In the genomic region with DNA sequence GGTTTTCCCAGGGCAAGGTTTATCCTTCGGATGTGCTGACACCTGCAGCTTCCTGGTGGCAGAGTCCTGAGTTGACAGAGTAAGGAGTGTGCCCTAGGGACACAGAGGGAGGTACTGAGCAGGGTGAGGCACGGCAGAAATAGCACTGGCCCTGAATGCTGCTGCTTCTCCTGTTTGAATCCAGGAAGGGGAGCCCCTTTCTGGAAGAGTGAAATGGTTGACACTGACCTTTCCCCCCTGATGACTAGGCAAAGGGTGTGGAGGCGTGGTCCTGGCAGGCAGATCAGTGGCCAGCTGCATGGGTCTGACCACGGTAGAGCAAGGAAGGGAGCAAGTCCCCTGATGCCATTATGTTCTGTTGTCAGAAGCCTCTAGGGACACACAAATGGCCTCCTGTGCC, we compare ENCODE assay signal across 15 mouse cellular contexts. TPM values are rescaled to one million over a fixed set of nuclear protein-coding genes. Genes with fewer than 3 reads are reported as not detected.
DNase-seq lines count a peak whose midpoint lies in the region; ATAC-seq and TF ChIP-seq lines count a peak whose summit lies in the region.
"Had no signal": no experiment of that assay in that cellular context is flagged by ENCODE, and none has a peak within 500 bp of the region (broad histone marks: within the 10 kb centered on the region; RNA-seq: fewer than 3 reads in every experiment).

No protein-coding gene starts in this region.

- H3K9ac ChIP-seq in kidney, embryonic 14.5 days (ENCODE audit: low read depth, low read length) = no peak overlapping the region
- H3K9ac ChIP-seq in intestine, embryonic 15.5 days = no peak overlapping the region
- no peak overlapping the region for H3K9ac ChIP-seq in liver, embryonic 15.5 days
- H3K9ac ChIP-seq: limb, embryonic 12.5 days had no signal

- peak overlapping the region; percentile 77 for H3K27ac ChIP-seq in kidney, adult 2 months (ENCODE audit: insufficient read depth, low read depth, low read length)
- H3K27ac ChIP-seq in kidney, embryonic 14.5 days (ENCODE audit: low read depth, low read length) = no peak overlapping the region
- peak overlapping the region; percentile 18; the same call in 1 of the 2 replicates for H3K27ac ChIP-seq in intestine, embryonic 15.5 days
- H3K27ac ChIP-seq in liver, embryonic 15.5 days (replicated peaks) = no peak overlapping the region; the same call in 1 of the 2 replicates
- H3K27ac ChIP-seq: forebrain, embryonic 10.5 days; hindbrain, postnatal 0 days; limb, embryonic 12.5 days had no signal

- no peak overlapping the region for H3K4me2 ChIP-seq in kidney, embryonic 14.5 days (replicated peaks; ENCODE audit: low read depth, low read length)
- H3K4me2 ChIP-seq in intestine, embryonic 15.5 days (replicated peaks) = no peak overlapping the region
- peak overlapping the region; percentile 1; the same call in 1 of the 2 replicates for H3K4me2 ChIP-seq in liver, embryonic 15.5 days
- H3K4me2 ChIP-seq: limb, embryonic 12.5 days had no signal

- TF ChIP-seq POLR2A in kidney, adult 2 months (IDR thresholded peaks at IDR 0.05; ENCODE audit: low read depth, low read length) = no peak

- TF ChIP-seq CTCF in kidney, adult 2 months (conservative IDR thresholded peaks at IDR 0.05; ENCODE audit: insufficient read depth, insufficient read length, low read depth, low read length) = no peak

- no peaks in the 10 kb centered on the region for H3K27me3 ChIP-seq in kidney, adult 2 months (replicated peaks; ENCODE audit: control insufficient read depth, insufficient read depth, low read length)
- no peaks in the 10 kb centered on the region for H3K27me3 ChIP-seq in kidney, embryonic 14.5 days (ENCODE audit: control insufficient read depth, insufficient read depth, low read length)
- H3K27me3 ChIP-seq in intestine, embryonic 15.5 days (replicated peaks) = no peaks in the 10 kb centered on the region
- H3K27me3 ChIP-seq in liver, embryonic 15.5 days = 0 out of 2 replicates have a peak, but pooled peaks cover 6% of the 10 kb centered on the region
- H3K27me3 ChIP-seq: Patski had no signal

- H3K4me3 ChIP-seq in kidney, adult 2 months (ENCODE audit: insufficient read depth, low read depth, low read length) = no peak overlapping the region
- no peak overlapping the region for H3K4me3 ChIP-seq in kidney, embryonic 14.5 days (ENCODE audit: low read length)
- no peak overlapping the region for H3K4me3 ChIP-seq in intestine, embryonic 15.5 days (replicated peaks)
- H3K4me3 ChIP-seq in liver, embryonic 15.5 days (replicated peaks) = no peak overlapping the region
- H3K4me3 ChIP-seq: forebrain, embryonic 10.5 days; limb, embryonic 12.5 days had no signal

- 38% methylated on average over 4 of the region's 4 CpGs for WGBS in kidney, adult 2 months
- 42% methylated on average over 4 of the region's 4 CpGs for WGBS in kidney, embryonic 14.5 days
- 35% methylated on average over 4 of the region's 4 CpGs for WGBS in intestine, embryonic 15.5 days
- WGBS in liver, embryonic 15.5 days (ENCODE audit: insufficient replicate concordance) = 29% methylated on average over 4 of the region's 4 CpGs

- no peaks in the 10 kb centered on the region for H3K9me3 ChIP-seq in kidney, embryonic 14.5 days (ENCODE audit: control insufficient read depth, low read length)
- no peaks in the 10 kb centered on the region for H3K9me3 ChIP-seq in intestine, embryonic 15.5 days
- H3K9me3 ChIP-seq in liver, embryonic 15.5 days (replicated peaks) = no peaks in the 10 kb centered on the region
- H3K9me3 ChIP-seq: forebrain, embryonic 10.5 days; limb, embryonic 12.5 days had no signal

- peaks cover 51% of the 10 kb centered on the region for H3K4me1 ChIP-seq in kidney, adult 2 months (ENCODE audit: control insufficient read depth, insufficient read depth, low read length)
- H3K4me1 ChIP-seq in kidney, embryonic 14.5 days (ENCODE audit: control insufficient read depth, insufficient read depth, low read length) = peaks cover 4% of the 10 kb centered on the region; the same call in 1 of the 2 replicates
- H3K4me1 ChIP-seq in intestine, embryonic 15.5 days (replicated peaks) = peaks cover 9% of the 10 kb centered on the region; the same call in 1 of the 2 replicates
- peaks cover 74% of the 10 kb centered on the region for H3K4me1 ChIP-seq in liver, embryonic 15.5 days (replicated peaks)
- H3K4me1 ChIP-seq: limb, embryonic 12.5 days had no signal

- ATAC-seq in kidney, embryonic 14.5 days (ENCODE audit: low FRiP score, low TSS enrichment) = no peak
- peak; percentile 59 for ATAC-seq in intestine, embryonic 15.5 days
- ATAC-seq in liver, embryonic 15.5 days (ENCODE audit: insufficient read depth) = no peak
- ATAC-seq in frontal cortex, adult (ENCODE audit: low TSS enrichment) = no peak
- ATAC-seq: hindbrain, postnatal 0 days; Patski had no signal

- peak; percentile 80 for DNase-seq in kidney, adult 2 months
- DNase-seq in adipocyte (ENCODE audit: low spot score) = peak; percentile 39
- no peak for DNase-seq in urinary bladder, postnatal 25 days (ENCODE audit: low spot score)
- DNase-seq: cerebellum, postnatal 14 days; gastrocnemius, postnatal 10 days; layer of hippocampus, postnatal 36 days; thymus, adult 18-20 months had no signal

- H3K36me3 ChIP-seq in kidney, adult 2 months (ENCODE audit: control insufficient read depth, insufficient read depth, low read length) = no peaks in the 10 kb centered on the region
- no peaks in the 10 kb centered on the region for H3K36me3 ChIP-seq in kidney, embryonic 14.5 days (ENCODE audit: control insufficient read depth, insufficient read depth, low read length)
- no peaks in the 10 kb centered on the region for H3K36me3 ChIP-seq in intestine, embryonic 15.5 days
- H3K36me3 ChIP-seq in liver, embryonic 15.5 days (replicated peaks) = no peaks in the 10 kb centered on the region
- H3K36me3 ChIP-seq: forebrain, embryonic 10.5 days; limb, embryonic 12.5 days had no signal

RNA-seq across cellular contexts. Expression of a gene that starts 5.0 kb away (rescaled TPM):
- 8.1 and 8.6 TPM in 2 replicates for polyA plus RNA-seq in kidney, adult 2 months (2012; rRNA removed)
- polyA plus RNA-seq in kidney, embryonic 14.5 days (2014; fragmentation: Nextera tagmentation; extraction: Ambion mirVana) = 9.0 and 11.1 TPM in 2 replicates
- polyA plus RNA-seq in intestine, embryonic 15.5 days (2015; fragmentation: Nextera tagmentation; extraction: Ambion mirVana) = 4.5 and 6.2 TPM in 2 replicates
- 3.7 and 5.5 TPM in 2 replicates for polyA plus RNA-seq in liver, embryonic 15.5 days (2015; fragmentation: Nextera tagmentation; extraction: Ambion mirVana)

RNA-seq across cellular contexts. Expression of a gene that starts 16.9 kb away (rescaled TPM):
- polyA plus RNA-seq in kidney, adult 2 months (2012; rRNA removed) = 11.4 and 13.6 TPM in 2 replicates
- polyA plus RNA-seq in kidney, embryonic 14.5 days (2014; fragmentation: Nextera tagmentation; extraction: Ambion mirVana) = 10.8 and 16.1 TPM in 2 replicates
- 14.4 and 16.2 TPM in 2 replicates for polyA plus RNA-seq in intestine, embryonic 15.5 days (2015; fragmentation: Nextera tagmentation; extraction: Ambion mirVana)
- polyA plus RNA-seq in liver, embryonic 15.5 days (2015; fragmentation: Nextera tagmentation; extraction: Ambion mirVana) = 5.5 and 5.9 TPM in 2 replicates

RNA-seq across cellular contexts. Expression of a gene that starts 42.8 kb away (rescaled TPM):
- 129 and 135 TPM in 2 replicates for polyA plus RNA-seq in kidney, adult 2 months (2012; rRNA removed)
- polyA plus RNA-seq in kidney, embryonic 14.5 days (2014; fragmentation: Nextera tagmentation; extraction: Ambion mirVana) = 124 and 183 TPM in 2 replicates
- 141 and 149 TPM in 2 replicates for polyA plus RNA-seq in intestine, embryonic 15.5 days (2015; fragmentation: Nextera tagmentation; extraction: Ambion mirVana)
- 135 and 144 TPM in 2 replicates for polyA plus RNA-seq in liver, embryonic 15.5 days (2015; fragmentation: Nextera tagmentation; extraction: Ambion mirVana)

Comparison
In these comparisons a context has a peak if more than half of its experiments do, and no peak if none do; other contexts are left out.
1. H3K27ac ChIP-seq: peak in kidney, adult 2 months (single experiment) and intestine, embryonic 15.5 days (single experiment); none in kidney, embryonic 14.5 days (single experiment) and liver, embryonic 15.5 days (single experiment).